Mouse (Mus musculus) C2C12 (cell line): Measurements from ENCODE around the gene C1qtnf3. TPM values are rescaled to one million over a fixed set of nuclear protein-coding genes. Genes with fewer than 3 reads are reported as not detected.
A peak's percentile ranks its signal among the peaks of the same experiment; 100 is the strongest.

ENCODE experiments used
- H3K27me3 ChIP-seq: one replicate; pipeline ENCODE4 v1.6.1; 2011; ENCODE audit not compliant: control insufficient read depth, insufficient read depth, insufficient read length
- H3K36me3 ChIP-seq: one replicate; pipeline ENCODE4 v1.6.1; 2011; ENCODE audit not compliant: control insufficient read depth, insufficient read depth
- H3K4me3 ChIP-seq: one replicate; pipeline ENCODE4 v1.5.1; 2011; ENCODE audit warnings: mild to moderate bottlenecking, control low read depth; ENCODE audit not compliant: poor library complexity, insufficient read depth, severe bottlenecking
- H3K79me2 ChIP-seq: one replicate; pipeline ENCODE4 v1.6.1; 2011; ENCODE audit not compliant: control insufficient read depth, insufficient read depth
- H3K79me3 ChIP-seq: one replicate; pipeline ENCODE4 v1.6.1; 2011; ENCODE audit warnings: low read depth, control low read depth
- H3ac ChIP-seq: one replicate; pipeline ENCODE3; 2011; ENCODE audit warnings: low read depth; ENCODE audit not compliant: control insufficient read depth, insufficient read length
- CEBPB ChIP-seq: IDR thresholded peaks from one replicate; pipeline ENCODE4 v1.6.1; 2011; ENCODE audit warnings: low read depth, mild to moderate bottlenecking, control low read depth, moderate library complexity
- CTCF ChIP-seq: IDR thresholded peaks from one replicate; pipeline ENCODE4 v1.5.1; 2011; ENCODE audit not compliant: control insufficient read depth, insufficient read depth, insufficient read length
- FOSL1 ChIP-seq: IDR thresholded peaks from one replicate; pipeline ENCODE4 v1.8.0; 2011; ENCODE audit warnings: mild to moderate bottlenecking, low read length; ENCODE audit not compliant: poor library complexity, insufficient read depth, severe bottlenecking
- MAX ChIP-seq: IDR thresholded peaks from one replicate; pipeline ENCODE4 v1.6.1; 2011; ENCODE audit warnings: mild to moderate bottlenecking, control low read depth
- MYOD1 ChIP-seq: IDR thresholded peaks from one replicate; pipeline ENCODE4 v1.6.1; 2011; ENCODE audit warnings: low read depth; ENCODE audit not compliant: control insufficient read depth, insufficient read length
- MYOG ChIP-seq: IDR thresholded peaks from one replicate; pipeline ENCODE4 v1.6.1; 2011; ENCODE audit not compliant: control insufficient read depth, insufficient read length; ENCODE audit errors: extremely low read depth
- USF1 ChIP-seq: IDR thresholded peaks from one replicate; pipeline ENCODE4 v1.6.1; 2011; ENCODE audit warnings: low read depth, mild to moderate bottlenecking, control low read depth, moderate library complexity
- polyA plus RNA-seq: library from polyadenylated mRNA; unstranded; fragments of >200 nt; fragmentation: generic; extraction: Trizol; gene quantifications from one replicate; pipeline ENCODE4 v1.2.1, GENCODE M21; 2012; ENCODE audit warnings: missing spikeins

The C1qtnf3 gene
- polyA plus RNA-seq, 1 experiment, result 4.4 TPM

- no peaks in the 10 kb centered on the region for H3K79me2 ChIP-seq
- H3K27me3 ChIP-seq, result no peaks in the 10 kb centered on the region
- no peaks in the 10 kb centered on the region for H3K36me3 ChIP-seq
- TF ChIP-seq FOSL1, result no peak
- TF ChIP-seq MYOG, result no peak
- TF ChIP-seq CEBPB, result no peak
- no peak for TF ChIP-seq CTCF
- TF ChIP-seq MAX, result no peak
- TF ChIP-seq USF1, result no peak
- no peaks in the 10 kb centered on the region for H3K79me3 ChIP-seq
- no peak overlapping the region for H3ac ChIP-seq
- H3K4me3 ChIP-seq, result no peak overlapping the region
Measured at GRCm38 (mm10) chr15:10969439-10969838, 17.3 kb downstream of the C1qtnf3 start.

- no peak for TF ChIP-seq MYOG
- TF ChIP-seq CTCF, result no peak
- TF ChIP-seq CEBPB, result no peak
- TF ChIP-seq FOSL1, result no peak
- no peak for TF ChIP-seq MAX
- TF ChIP-seq MYOD1, result no peak
- Histone ChIP-seq H3K4me3 (no peak overlapping the region), H3K79me2 (no peaks in the 10 kb centered on the region), H3K27me3 (no peaks in the 10 kb centered on the region), H3K36me3 (no peaks in the 10 kb centered on the region), H3ac (no peak overlapping the region), H3K79me3 (no peaks in the 10 kb centered on the region)
Measured at GRCm38 (mm10) chr15:10970777-10971176, 18.6 kb downstream of the C1qtnf3 start.

- Histone ChIP-seq H3K79me3 (no peaks in the 10 kb centered on the region), H3K79me2 (no peaks in the 10 kb centered on the region), H3K36me3 (no peaks in the 10 kb centered on the region), H3ac (no peak overlapping the region), H3K4me3 (no peak overlapping the region), H3K27me3 (no peaks in the 10 kb centered on the region)
- no peak for TF ChIP-seq MYOG
- TF ChIP-seq USF1, result no peak
- no peak for TF ChIP-seq CTCF
- no peak for TF ChIP-seq MAX
- TF ChIP-seq FOSL1, result no peak
- no peak for TF ChIP-seq MYOD1
- TF ChIP-seq CEBPB, result no peak
Measured at GRCm38 (mm10) chr15:10977151-10977550, 25.0 kb downstream of the C1qtnf3 start.

GRCm38 (mm10) chr15:10980712-10981111 is 28.6 kb downstream of the C1qtnf3 start:
- TF ChIP-seq MYOG, result no peak
- no peak for TF ChIP-seq MYOD1
- TF ChIP-seq MAX, result no peak
- Histone ChIP-seq H3K4me3 (no peak overlapping the region), H3K79me3 (no peaks in the 10 kb centered on the region), H3K36me3 (no peaks in the 10 kb centered on the region), H3K27me3 (no peaks in the 10 kb centered on the region), H3ac (no peak overlapping the region), H3K79me2 (no peaks in the 10 kb centered on the region)

DNA sequence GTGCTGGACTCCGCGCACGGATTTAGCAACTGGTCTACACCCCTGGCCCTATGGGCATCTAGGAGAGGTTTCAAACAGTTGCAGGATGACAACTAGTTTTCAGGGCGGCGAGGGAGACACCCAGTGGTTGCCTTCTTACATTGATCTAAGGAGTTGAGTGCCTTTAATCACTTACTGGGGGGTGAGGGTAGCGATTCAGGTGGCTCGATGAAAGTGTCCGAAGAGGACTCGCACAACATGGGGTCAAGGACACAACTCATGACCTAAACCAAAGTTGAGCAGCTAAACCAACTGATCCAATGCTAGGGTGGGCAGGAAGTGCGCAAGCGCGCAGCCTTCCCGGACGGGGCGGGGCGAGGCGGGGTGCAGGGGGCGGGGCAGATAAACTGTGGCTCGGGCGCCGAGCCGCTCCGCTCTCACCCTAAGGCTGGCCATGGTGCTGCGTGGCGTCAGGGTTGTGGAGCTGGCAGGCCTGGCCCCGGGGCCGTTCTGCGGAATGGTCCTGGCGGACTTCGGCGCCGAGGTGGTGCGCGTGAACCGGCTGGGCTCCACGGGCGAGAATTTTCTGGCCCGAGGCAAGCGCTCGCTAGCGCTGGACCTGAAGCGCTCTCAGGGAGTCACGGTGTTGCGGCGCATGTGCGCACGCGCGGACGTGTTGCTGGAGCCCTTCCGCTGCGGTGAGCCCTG is 29.4 kb downstream of the C1qtnf3 start, which contains the start of gene Amacr:
Amacr (plus strand) TSS at position 380 of the 687 bp plus-strand sequence.
- peak; percentile 35 for TF ChIP-seq MAX
- TF ChIP-seq CTCF, result no peak
- Histone ChIP-seq H3K79me2 (no peaks in the 10 kb centered on the region), H3K79me3 (no peaks in the 10 kb centered on the region), H3ac (peak within 1 kb of the TSS; percentile 73), H3K4me3 (peak within 1 kb of the TSS; percentile 58), H3K27me3 (no peaks in the 10 kb centered on the region), H3K36me3 (no peaks in the 10 kb centered on the region)

DNA sequence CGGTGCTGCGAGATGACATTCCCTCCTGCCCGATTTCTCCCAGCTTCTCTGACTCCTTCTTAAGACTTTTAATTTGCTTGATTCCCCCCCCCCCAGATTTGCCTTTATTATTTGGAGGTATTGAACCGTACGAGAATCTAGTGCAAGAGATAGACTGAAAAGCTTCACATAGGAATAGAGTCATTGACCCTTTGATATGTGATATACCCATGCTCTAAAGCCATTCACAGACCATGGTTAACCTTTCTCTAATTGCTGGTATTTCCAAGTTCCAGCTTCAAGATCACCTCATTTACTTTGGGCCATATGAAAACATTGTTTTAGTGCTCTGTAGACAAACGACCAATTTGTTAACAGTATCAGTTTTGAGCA is 29.9 kb downstream of the C1qtnf3 start:
- no peaks in the 10 kb centered on the region for H3K79me2 ChIP-seq

More for the DNA sequence above, 29.9 kb downstream of the C1qtnf3 start:
- Histone ChIP-seq H3K36me3 (peaks cover 3% of the 10 kb centered on the region), H3ac (peak overlapping the region; percentile 73), H3K79me3 (no peaks in the 10 kb centered on the region), H3K27me3 (no peaks in the 10 kb centered on the region), H3K4me3 (peak overlapping the region; percentile 58)
- no peak for TF ChIP-seq MYOD1
- TF ChIP-seq MAX, result no peak
- no peak for TF ChIP-seq CEBPB
- TF ChIP-seq FOSL1, result no peak
- no peak for TF ChIP-seq CTCF
- TF ChIP-seq MYOG, result no peak
- no peak for TF ChIP-seq USF1
